Mouse (Mus musculus) embryo, embryonic 10.5 days (tissue): ENCODE data around the gene Itga6.
"Not testable (repeated sequence)": the region's sequence is repeated elsewhere in the genome, so short reads cannot be mapped to it uniquely, and the experiment has no call there.

Source experiments
- DNase-seq: peaks from one replicate; pipeline ENCODE4 v3.0.0-alpha.2; 2015; ENCODE audit warnings: low spot score

Gene Itga6

DNA sequence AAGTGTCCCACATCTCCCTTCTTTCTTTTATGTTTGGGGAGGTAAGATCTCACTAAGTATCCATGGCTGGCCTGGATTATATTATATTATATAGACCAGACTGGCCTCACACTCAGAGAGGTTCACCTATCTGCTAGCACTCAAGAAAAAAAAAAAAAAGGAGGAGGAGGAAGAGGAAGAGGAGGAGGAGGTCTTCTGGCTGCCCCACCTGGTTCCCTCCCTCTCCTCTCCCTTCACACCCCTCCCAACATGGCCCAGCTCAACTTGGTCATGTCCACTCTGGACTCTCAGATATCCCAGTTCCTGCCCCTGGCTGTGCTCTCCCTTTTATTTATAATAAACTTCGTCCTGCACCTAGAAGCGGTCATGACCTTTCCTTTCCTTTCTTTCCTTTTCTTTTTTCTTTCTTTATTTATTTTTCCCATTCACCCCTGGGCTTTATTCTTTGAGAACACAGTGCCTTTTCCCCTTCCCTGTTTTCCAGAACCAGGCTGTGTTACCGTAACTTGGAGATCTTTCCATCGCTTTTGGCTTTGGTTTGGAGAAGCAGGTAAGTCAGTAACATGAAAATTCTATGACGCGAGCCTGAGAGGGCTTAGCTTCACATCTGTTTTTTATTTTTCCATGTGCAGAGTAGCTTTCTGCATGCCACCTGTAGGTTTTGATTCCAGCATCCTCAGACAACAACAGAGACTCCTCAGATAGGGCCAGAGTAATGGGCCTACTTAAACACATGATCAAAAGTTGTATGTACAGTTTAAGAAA, at the start of gene Itga6:
Gene Itga6 (plus strand): TSS at position 7 of the 765 bp plus-strand sequence.
- DNase-seq, result no peak

DNA sequence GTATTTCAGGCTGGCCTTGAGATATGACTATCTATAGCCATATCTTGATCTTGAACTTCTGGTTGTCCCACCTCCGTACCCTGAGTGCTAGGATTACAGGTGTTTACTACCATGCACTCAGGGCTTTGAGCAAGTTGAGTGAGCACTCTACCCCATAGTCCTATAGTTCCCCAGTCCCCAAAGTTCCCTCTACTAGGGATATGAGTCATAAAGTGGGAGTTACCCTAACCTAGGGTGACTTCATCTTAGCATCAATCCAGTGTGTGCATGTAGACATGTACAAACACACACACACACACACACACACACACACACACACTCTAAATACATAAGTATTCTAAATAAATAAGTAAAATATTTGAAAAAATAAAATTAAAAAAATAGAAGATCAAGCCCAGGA, 48.6 kb upstream of the Itga6 start:
- DNase-seq, result no peak

DNA sequence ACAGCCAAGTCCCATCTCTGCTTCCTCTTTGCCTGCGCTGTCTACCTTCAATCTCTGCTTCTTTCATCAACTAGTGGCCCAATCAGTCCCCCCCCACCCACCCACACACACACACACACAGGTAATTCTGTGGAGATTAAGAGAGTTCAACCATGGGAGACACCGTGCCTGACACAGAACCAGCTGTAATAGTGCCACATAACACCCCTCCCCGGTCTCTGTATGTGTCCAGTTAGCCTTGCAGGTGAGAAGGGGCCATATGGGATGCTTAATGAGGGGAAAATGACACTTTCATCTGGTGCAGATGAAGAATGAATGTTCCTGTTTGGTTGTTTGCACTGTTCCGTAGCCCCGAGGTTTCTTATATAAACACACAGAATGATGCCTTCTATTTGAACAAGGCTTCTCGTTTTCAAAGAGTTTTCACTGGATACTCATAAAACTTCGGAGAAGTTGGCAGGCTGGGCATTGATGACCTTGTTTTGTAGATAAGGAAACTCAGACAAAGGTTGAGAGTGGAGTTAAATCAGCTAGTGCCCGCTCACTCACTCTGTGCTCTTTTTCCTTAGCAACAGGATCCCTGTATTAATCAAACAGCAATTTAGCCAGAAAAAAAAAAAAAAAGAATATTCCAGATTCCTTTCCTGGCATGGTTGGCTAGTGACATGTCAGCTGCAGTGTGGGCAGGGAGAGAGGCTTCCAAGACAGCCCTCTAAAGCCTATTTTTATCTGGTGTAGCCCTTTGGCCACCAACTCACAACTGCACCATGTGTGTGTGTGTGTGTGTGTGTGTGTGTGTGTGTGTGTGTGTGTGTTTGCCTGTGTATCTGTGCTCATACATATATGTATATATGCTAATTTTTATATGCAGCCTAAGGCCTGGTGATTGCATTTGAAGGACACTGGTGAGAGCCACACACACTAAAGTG, 47.7 kb upstream of the Itga6 start:
- DNase-seq, result no peak

DNA sequence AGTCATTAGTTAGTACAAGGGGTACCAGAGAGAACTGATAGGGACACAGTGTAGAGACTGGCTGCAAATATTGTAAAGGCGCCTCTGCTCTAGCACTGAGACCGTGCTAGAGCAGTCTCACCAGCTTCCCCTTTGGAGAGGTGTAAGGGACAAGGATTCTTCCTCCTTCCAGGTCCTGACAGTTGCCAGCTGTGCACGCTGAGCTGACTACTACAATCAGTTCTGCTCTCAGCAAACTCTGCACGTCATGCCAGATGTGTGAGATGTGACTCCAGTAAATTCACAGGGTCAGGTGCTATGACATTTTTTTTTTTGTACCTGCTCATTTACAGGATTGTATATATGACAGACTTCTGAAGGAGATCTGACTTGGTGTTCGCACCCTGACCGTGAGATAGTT, 47.0 kb upstream of the Itga6 start:
- DNase-seq, result no peak

DNA sequence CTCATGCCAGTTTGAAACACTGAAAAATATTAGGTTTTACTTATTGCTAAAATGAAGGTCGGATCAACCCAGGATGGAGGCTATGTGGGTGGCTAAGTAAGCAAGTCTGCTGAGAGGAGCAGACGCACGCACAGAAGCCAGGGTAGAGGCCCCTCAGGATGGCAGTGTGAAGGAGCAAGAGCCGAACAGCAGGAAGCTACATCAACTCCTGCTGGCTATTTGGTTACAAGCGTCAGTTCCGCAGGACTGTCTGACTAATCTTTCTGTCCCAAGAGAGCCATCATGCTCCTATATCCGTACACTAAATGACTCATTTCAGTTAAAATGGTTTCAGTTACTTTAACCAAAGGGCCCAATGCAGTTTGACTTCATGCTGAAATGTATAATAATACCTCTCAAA, 46.5 kb upstream of the Itga6 start:
- no peak for DNase-seq

DNA sequence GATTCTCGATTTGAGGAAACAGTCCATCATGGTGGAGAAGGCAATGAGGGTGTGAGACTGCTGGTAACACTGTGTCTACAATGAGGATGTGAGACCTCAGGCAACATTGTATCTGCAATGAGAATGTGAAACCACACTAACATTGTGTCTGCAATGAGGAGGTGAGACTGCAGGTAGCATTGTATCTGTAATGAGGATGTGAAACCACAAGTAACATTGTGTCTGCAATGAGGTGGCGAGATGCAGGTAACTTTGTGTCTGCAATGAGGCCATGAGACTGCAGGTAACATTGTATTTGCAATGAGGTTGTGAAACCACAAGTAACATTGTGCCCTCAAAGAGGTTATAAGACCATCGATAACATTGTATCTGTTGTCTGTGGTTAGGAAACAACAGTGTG, 44.1 kb upstream of the Itga6 start:
- DNase-seq, result no peak

DNA sequence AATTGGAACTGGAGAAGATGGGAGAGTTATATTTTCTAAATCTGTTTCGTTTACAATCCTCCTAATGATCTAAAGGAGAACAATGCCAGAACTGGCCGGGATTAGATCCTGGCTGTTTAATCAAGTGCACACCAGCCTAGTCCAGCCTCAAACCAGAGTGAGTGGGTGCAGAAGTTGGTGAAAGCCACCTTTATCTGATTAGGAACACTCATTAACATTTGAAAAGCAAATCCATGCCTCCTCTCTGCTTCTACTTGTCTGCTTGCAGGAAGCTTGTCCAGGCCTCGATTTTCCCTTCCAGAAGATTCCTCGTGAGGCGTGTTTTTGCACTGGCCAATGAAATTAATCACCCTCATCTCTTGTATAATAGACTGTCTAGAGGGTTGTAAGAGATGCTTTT, 41.1 kb upstream of the Itga6 start:
- no peak for DNase-seq

DNA sequence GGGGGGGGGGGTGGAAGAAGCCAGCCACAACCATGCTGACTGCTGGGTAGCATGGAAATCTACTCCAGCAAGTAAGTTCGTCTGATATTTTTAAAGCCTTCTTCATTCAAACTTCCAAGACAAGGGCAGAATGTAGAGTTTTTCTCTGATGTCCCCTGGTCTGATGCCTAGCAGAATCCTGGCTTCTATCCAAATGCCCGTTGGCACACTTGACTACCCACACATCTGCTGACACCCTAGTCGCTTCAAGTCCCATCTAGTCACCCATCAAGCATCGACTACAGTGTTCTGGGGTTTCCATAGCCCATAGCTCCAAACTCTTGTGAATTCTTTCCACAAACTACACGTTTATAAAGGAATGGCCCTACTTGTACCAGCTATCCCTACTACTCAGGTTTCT, 36.5 kb upstream of the Itga6 start:
- no peak for DNase-seq

DNA sequence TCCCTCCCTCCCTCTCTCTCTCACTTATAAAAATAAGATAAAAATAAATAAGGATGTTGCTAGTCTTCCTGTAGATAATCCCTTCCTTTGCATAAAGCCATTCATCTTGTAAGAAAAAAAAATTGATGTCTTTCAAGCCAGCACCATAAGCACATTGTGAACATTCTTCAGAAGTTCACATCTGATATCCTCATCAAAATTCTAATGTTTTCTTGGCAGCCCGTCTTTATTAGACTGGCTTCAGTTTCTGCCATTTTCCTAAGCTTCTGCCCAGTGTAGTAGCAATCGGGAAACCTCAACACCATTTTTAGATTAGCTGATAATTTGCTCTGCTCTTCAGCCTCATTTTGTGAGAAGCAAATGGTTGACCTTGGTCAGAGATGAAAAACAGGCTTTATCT, 33.8 kb upstream of the Itga6 start:
- no peak for DNase-seq

DNA sequence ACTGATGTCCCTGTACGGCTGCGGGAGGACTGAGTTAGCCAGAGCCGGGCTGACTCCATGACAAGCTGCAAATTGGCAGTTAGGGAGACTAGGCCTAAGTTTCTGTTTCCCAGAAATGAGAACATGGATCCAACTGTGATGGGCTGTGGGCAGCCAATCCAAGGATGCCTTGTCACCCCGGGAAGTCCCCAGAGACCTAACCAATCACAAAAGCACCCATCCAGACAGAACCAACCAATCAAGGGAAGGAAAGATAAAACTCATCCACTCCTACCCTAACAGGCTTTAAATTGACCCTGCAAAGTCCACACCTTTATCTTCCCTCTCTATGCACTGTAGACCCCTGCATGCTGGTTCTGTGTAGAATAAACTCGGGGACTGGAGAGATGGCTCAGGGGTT, 31.0 kb upstream of the Itga6 start:
- no peak for DNase-seq

DNA sequence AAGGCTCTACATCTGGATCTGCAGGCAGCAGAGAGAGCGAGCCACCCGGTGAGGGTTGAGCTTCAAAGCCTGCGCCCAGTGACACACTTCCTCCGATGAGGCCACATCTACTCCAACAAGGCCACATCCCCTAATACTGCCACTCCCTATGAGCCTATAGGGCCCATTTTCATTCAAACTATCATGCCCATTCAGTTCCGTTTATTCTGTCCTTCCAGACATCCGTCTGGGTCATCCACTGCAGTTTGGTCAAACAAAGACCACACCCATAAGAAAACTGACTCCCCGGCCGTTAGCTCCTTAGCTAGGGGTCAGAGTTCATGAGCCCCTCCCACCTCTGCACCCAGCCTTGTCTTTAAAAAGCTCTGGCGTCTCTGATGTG, 26.4 kb upstream of the Itga6 start:
- peak; percentile 53 for DNase-seq

DNA sequence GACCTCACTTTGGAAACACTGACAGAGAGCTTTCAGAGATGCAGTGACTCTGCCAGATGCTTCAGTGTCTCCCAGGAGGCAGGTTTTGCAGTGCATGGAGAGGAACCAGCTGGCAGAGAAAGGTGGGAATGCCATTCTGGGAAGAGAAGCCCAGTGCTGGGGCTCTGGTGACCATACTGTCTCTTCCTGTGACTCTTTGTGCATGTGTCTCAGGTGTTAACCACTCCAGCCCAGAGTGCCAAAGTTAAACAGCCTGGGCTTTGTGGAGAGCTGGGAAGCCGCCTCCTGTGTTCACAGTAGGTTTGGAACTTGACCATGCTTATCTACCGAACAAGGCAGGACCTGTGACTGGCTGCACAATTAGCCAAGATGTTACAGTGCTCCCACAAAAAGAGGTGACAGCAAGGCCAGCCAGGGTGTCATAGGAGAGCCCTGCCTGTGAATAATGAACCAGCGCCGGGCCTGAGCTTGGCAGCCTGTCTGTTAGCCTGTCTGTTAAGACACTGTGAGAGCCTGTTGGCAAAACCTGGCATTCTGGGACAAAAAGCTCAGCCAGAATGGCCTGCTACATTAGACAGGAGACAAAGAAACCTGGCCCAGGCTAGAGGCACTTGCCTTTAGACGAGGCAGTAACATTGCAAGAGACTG, 25.9 kb upstream of the Itga6 start:
- no peak for DNase-seq

DNA sequence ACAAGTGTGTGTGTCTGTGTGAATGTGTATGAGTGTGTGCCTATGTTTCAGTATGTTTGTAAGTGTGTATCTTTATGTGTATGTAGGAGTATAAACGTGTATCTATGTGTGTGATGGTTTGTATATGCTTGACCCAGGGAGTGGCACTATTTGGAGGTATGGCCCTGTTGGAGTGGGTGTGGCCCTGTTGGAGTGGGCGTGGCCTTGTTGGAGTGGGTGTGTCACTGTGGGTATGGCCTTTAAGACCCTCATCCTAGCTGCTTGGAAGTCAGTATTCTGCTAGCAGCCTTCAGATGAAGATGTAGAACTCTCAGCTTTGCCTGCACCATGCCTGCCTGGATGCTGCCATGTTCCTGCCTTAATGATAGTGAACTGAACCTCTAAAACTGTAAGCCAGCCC, 24.9 kb upstream of the Itga6 start:
- DNase-seq, result not testable (repeated sequence)

DNA sequence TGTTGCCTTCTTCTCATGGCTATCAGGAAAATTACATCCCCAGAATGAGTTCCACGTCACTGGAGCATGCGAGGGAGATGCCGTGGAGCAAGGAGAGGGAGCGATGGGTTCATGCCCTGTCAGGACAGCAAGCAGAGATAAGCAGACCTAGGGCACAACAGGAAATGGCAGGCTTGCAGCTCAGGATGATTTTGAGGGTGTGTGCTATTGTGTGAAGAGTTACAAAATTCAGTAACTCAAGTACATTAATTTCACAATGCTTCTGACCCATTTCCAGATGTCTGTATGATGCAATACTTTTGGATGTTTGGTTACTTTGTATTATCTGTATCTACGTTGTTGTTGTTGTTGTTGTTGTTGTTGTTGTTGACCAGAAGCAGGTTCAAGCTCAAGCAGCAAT, 22.5 kb upstream of the Itga6 start:
- DNase-seq, result no peak

DNA sequence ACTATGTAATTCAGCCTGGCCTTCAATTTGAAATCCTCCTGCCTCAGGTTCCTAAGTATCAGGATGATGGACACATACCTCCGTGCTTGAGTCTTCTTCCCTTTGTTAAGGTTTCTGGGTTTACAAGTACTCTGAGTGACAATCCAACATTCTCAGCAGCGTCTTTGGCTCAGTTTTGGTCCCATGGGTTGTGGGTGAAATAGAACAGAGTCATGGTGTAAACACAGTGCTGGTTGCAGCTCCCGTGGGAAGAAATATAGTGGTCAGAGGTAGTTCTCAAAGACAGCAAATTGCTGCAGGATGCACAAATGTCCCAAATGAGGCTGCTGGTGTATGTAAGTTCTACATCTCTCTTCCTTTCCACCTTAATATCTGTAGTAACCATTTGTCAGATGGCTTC, 21.8 kb upstream of the Itga6 start:
- no peak for DNase-seq

DNA sequence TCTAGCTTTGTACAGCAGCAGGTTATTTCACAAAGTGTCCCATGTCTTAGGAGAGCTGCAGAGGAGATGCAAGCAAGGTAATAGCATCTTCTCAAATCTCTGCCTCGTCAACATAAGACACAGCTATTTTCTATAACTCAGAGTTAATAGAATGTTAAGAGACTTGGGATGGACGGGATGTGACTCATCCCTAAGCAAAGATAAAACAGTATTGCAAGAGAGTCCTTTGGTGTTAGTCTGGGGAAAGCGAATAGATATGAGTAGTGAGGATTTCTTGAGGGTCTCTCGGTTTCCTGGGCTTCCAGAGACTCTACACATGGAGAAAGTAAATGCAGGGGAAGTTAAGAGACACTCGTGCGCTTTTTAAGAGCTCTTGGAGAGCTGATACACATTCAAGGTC, 21.4 kb upstream of the Itga6 start:
- no peak for DNase-seq

DNA sequence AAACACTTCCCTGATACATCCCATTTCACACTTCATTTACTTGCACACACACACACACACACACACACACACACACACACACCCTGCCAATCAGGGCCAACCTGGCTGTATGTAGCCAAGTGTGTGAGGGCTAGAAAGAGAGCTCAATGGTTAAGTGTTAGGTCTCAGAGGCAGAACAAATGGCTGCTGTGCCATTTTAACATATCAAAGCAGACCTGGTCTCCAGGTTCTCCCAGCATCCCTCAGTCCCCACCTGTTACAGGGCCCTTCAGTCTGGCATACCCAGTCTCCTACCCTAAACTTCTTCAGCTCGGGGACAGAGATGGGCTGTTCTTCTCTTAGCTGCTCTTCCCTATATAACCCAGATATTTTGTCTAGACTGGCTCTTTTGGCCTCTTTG, 20.0 kb upstream of the Itga6 start:
- no peak for DNase-seq

DNA sequence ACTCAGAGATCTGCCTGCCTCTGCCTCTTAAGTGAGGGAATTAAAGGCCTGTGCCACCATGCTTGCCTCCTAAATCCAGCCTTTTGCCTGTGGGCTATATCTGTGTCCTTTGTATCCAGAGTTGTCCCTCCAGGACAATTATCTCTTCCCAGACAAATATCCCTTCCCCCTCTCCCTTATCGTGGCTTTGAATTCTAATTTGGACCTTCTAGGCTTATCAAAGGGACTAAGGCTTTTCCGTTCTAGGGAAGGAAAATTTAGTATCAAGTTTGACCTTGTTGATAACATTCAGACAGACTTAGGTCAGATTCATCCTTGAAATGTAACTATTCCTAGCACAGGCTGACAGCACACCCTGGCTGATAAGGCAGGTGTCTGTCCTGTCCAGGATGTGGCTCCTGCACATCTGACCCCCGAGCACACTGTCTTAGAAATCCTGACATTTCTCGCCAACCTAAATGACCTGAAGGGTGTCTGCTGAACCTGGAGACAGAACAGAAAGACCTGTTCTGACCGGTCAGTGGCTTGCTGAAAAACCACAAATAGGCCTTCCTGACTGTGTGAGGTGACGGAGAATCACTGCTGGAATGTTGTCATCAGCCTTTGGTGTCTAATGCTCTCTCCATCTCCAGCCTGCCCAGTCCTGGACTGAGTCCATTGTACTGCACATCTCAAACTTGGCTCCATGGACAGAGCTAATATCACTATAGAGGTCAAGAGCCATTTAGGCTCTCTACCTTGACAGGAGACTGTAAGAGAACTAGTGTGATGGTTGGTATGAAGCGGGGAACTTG, 18.3 kb upstream of the Itga6 start:
- no peak for DNase-seq

DNA sequence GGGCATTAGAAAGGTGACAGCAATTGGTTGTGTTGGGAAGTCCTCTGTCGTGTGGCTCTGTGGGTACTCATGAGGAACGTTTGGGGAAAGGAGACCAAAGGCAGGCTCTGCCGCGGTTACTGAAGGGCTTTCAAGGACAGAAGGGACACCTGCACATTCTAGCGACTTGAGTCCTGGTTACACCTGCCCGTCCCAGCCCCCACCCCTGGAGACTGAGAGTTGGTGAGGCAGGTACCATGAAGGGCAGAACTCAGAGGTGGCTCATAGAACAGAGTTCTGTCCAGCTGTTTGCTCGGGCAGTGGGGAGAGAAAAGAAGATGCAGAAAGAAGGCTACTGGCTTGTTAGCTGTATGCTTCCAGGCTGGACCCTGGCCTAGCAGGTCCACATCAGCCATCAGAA, 17.1 kb upstream of the Itga6 start:
- DNase-seq, result no peak

DNA sequence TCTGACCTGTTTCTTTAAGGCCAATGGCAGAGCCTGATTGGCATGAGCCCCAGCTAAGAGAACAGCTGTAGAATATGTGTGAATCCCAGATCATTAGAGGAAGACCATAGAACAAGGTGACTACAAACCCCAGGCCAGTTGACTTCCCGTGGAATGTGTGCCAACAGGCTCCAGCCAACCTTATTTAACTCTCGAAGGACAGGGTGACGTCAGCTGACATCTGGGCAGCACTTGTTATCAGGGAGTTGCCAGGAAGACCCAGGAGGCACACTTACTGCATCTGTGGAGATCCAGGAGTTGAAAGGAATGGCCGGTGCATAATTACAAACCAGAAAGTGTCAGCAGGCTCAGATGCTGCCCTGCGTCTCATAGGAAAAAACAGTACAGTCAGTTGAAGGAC, 16.6 kb upstream of the Itga6 start:
- DNase-seq, result no peak

DNA sequence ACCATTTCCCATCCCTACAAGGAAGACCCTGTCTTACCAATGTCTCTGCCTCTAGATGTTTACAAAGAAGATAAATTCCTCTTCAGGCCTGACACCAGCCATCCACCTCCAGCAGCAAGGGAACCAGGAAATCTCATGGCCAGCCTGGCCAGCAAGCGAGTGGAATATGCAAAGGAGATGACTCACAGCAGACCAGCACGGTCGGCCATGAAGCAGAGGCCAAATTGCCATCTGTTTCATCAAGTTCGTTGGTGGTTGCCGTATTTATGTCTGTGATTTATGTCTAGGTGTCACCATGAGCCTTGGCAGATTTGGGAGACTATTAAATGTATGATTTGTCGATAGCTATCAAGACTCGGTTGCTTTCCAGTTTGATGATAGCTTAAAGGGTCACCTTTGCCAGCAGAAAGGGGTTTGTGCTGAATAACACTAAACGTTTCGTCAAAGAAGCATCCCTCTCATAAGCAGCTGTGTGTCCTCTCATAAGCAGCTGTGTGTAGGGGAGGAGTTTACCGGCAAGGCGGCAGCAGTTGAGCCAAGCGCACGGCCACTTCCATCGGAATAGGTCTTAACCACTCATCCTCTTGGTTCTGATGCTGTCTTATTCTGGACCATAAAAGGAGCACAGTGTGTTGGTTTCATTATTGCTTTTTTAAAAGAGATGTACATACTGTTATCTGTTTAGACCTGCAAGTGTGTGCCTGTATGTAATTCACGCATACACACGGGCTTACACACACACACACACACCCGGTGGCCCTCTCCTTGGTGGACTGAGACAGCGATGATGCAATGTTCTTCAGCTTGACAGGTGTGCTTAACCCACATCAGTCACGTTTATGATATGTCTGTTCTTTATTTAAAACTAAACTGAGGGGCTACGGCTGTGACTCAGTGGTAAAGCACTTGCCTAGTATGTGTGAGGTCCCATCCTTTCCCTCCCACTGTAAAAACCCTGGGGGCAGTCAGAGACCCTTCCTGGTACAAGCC, 14.5 kb upstream of the Itga6 start:
- DNase-seq, result no peak
